11 mouse cellular contexts compared by ENCODE assay signal in the genomic region with DNA sequence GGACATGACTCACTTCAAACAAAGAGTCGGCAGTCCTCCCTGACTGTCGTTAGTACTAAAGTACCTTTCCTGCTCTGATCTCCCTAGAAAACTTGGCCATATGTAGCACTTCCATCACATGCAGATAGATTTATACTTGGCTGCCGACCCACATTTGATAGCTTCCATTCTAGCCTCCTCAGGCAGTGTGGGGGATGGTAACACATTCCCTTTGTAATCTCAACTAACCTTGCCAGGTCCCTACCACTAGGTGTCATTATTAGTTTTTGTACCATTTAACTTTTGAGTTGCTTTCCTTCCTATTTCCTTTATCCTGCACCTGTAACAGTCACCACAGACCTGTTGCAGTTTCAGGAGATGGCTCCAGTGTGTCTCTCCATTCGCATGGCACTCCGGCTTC. TPM values are rescaled to one million over a fixed set of nuclear protein-coding genes. Genes with fewer than 3 reads are reported as not detected.
A peak's percentile ranks its signal among the peaks of the same experiment; 100 is the strongest.
DNase-seq lines count a peak whose midpoint lies in the region; ATAC-seq and TF ChIP-seq lines count a peak whose summit lies in the region.
"Had no signal": no experiment of that assay in that cellular context is flagged by ENCODE, and none has a peak within 500 bp of the region (broad histone marks: within the 10 kb centered on the region; RNA-seq: fewer than 3 reads in every experiment).

No protein-coding gene starts in this region.

- no peak overlapping the region for H3K27ac ChIP-seq in kidney, postnatal 0 days
- H3K27ac ChIP-seq: lung, embryonic 15.5 days had no signal

- no peak for ATAC-seq in kidney, postnatal 0 days (replicated peaks; ENCODE audit: low FRiP score, low read depth)

- H3K36me3 ChIP-seq in kidney, postnatal 0 days (ENCODE audit: insufficient read depth, low read length): peaks cover 19% of the 10 kb centered on the region

- TF ChIP-seq CTCF in kidney, postnatal 0 days (IDR thresholded peaks at IDR 0.05; ENCODE audit: low read depth): peak; percentile 54

- peak; percentile 23 for DNase-seq in adrenal gland, postnatal 14 days
- DNase-seq in adrenal gland, postnatal 4 days (ENCODE audit: low spot score in 2 of 2): no peak
- peak; percentile 46 for DNase-seq in kidney, postnatal 0 days (ENCODE audit: low spot score)
- DNase-seq in kidney, adult 8-10 months: no peak
- DNase-seq in 416B (ENCODE audit: low read depth): peak; percentile 47
- DNase-seq in brain, adult 2 months (ENCODE audit: low read depth, low spot score): peak; percentile 21
- DNase-seq in right cerebral cortex, postnatal 14 days: no peak
- DNase-seq in layer of hippocampus, adult 9-10 months (ENCODE audit: low spot score): no peak

- no peak overlapping the region for H3K4me2 ChIP-seq in kidney, postnatal 0 days (ENCODE audit: low read length)
- H3K4me2 ChIP-seq: lung, embryonic 15.5 days had no signal

- no peak overlapping the region for H3K4me3 ChIP-seq in kidney, postnatal 0 days (replicated peaks; ENCODE audit: low read depth, low read length)
- H3K4me3 ChIP-seq: lung, embryonic 15.5 days had no signal

- H3K27me3 ChIP-seq in kidney, postnatal 0 days (ENCODE audit: insufficient read depth, low read length): no peaks in the 10 kb centered on the region
- H3K27me3 ChIP-seq: lung, embryonic 15.5 days had no signal

- WGBS in kidney, postnatal 0 days: 60% methylated on average over 5 of the region's 5 CpGs

- no peak overlapping the region for H3K9ac ChIP-seq in kidney, postnatal 0 days (ENCODE audit: low read depth, low read length)
- H3K9ac ChIP-seq: lung, embryonic 15.5 days had no signal

- H3K4me1 ChIP-seq in kidney, postnatal 0 days (replicated peaks; ENCODE audit: insufficient read depth, low read length): peaks cover 6% of the 10 kb centered on the region; the same call in 1 of the 2 replicates

- H3K9me3 ChIP-seq in kidney, postnatal 0 days (replicated peaks; ENCODE audit: low read length): no peaks in the 10 kb centered on the region
- H3K9me3 ChIP-seq: lung, embryonic 15.5 days had no signal

RNA-seq across cellular contexts. Expression of gene Gcc2, which starts 3.2 kb away (rescaled TPM):
- 40.5 and 45.2 TPM in 2 replicates for total RNA-seq in adrenal gland, postnatal 14 days (2021)
- total RNA-seq in adrenal gland, postnatal 4 days (2021): 10 to 100 TPM; 51.6 to 56.6 TPM
- polyA plus RNA-seq in kidney, postnatal 0 days (2015; fragmentation: Nextera tagmentation; extraction: Ambion mirVana): 71.6 and 75.8 TPM in 2 replicates

RNA-seq across cellular contexts. Expression of gene Gm4981, which starts 22.0 kb away (rescaled TPM):
- not detected in 2 replicates for total RNA-seq in adrenal gland, postnatal 14 days (2021)
- total RNA-seq in adrenal gland, postnatal 4 days (2021): not detected
- polyA plus RNA-seq in kidney, postnatal 0 days (2015; fragmentation: Nextera tagmentation; extraction: Ambion mirVana): not detected in 2 replicates
- total RNA-seq: left cerebral cortex, adult 8-10 months had no signal
- polyA plus RNA-seq: intestine, embryonic 14.5 days; lung, embryonic 15.5 days had no signal

RNA-seq across cellular contexts. Expression of gene Duxf3, which starts 26.0 kb away (rescaled TPM):
- total RNA-seq in adrenal gland, postnatal 14 days (2021): not detected in 2 replicates
- total RNA-seq in adrenal gland, postnatal 4 days (2021): not detected
- polyA plus RNA-seq in kidney, postnatal 0 days (2015; fragmentation: Nextera tagmentation; extraction: Ambion mirVana): not detected in 2 replicates
- total RNA-seq: left cerebral cortex, adult 8-10 months had no signal
- polyA plus RNA-seq: intestine, embryonic 14.5 days; lung, embryonic 15.5 days had no signal

RNA-seq across cellular contexts. Expression of gene AW822073, which starts 33.7 kb away (rescaled TPM):
- total RNA-seq in adrenal gland, postnatal 14 days (2021): not detected in 2 replicates
- total RNA-seq in adrenal gland, postnatal 4 days (2021): not detected
- not detected in 2 replicates for polyA plus RNA-seq in kidney, postnatal 0 days (2015; fragmentation: Nextera tagmentation; extraction: Ambion mirVana)
- total RNA-seq: left cerebral cortex, adult 8-10 months had no signal
- polyA plus RNA-seq: intestine, embryonic 14.5 days; lung, embryonic 15.5 days had no signal

Comparison
In these comparisons a context has a peak if more than half of its experiments do, and no peak if none do; other contexts are left out.
1. DNase-seq: peak in adrenal gland, postnatal 14 days (single experiment), kidney, postnatal 0 days (single experiment), 416B (single experiment) and brain, adult 2 months (single experiment); none in adrenal gland, postnatal 4 days (0 of 2), kidney, adult 8-10 months (0 of 2), right cerebral cortex, postnatal 14 days (single experiment) and layer of hippocampus, adult 9-10 months (single experiment).